Mouse (Mus musculus): ENCODE data around the gene Olfr1417.

The Olfr1417 gene

GRCm38 (mm10) chr19:11810856-11811255, 28.2 kb downstream of the Olfr1417 start:
- no peak for DNase-seq (ENCODE audit: low read depth, low spot score)

DNA sequence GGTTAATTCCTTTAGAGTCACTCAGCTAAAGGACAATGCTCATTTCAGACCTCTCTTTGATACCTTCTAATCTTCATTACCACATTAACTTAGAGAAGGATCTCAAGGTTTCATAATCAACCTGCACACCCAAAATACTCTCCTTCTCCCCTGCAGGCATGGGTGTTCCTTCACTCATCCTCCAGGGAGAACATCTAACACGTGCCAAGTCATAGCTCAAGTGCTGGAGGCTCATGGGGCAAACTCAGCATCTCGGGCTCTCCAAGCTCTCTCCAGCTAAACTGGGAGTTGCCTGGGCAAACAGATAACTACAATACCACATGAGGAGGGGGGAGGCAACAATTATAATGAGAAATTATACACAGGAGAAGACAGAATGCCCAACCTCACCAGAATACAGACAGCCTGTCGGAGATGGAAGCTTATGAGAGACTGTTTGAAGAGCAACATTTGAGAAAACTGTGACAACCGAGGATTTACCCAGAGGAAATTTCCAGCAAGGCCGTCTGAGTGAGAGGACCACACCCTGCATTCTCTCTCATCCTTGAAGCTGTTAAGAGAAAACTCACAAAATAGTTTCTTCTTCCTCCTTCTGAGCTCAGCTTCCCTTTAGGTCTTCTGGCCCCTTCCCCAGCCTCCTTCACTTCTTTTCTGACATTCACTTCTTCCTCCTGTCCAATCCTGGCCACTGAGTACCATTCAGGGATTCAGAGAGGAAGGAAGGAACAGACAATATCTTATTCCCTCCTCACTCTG, 28.8 kb downstream of the Olfr1417 start:
- no peak for DNase-seq (ENCODE audit: low read depth, low spot score)

DNA sequence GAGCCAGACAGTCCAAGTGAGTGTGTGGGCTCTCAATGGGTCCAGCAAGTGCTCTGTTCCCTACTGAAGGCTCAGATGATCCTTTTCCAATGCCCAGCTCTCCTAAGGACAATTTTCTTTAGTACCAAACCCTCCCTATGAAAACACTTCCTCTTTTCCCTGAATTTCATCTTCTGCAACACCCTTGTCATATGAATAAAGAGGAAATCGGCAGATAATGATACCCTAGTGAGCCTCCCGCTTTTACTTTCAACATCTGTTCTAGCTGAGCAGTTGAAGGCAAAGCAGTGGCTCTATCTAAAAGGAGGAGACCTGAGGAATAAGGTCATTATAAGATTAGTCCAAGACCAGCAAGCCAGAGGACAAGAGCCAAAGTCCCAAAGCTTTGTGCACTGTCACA, 30.6 kb downstream of the Olfr1417 start:
- DNase-seq (ENCODE audit: low read depth, low spot score): no peak

GRCm38 (mm10) chr19:11807822-11808221, 31.2 kb downstream of the Olfr1417 start:
- DNase-seq (ENCODE audit: low read depth, low spot score): peak; percentile 60

- peak; percentile 44 for DNase-seq (ENCODE audit: low read depth, low spot score)
These were observed 31.8 kb downstream of the Olfr1417 start for GRCm38 (mm10) chr19:11807251-11807650.

DNA sequence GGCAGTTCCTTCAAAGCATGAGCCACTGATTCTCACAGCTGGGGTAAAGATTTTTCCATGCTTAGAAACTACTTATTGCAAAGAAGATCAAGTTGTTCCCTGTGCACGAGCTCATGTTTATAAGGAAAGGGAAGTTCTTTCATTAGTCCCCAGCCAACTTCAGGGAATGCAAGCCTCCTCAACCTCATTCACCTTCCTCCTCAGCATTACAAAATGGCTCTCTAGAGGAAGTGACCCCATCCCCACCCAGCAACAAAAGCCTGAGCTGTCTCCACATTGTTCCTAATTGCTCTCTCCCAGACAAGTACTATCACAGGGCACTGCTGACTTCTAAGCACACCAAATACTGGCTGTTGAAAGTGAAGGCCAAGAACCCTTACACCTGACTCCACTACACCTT, 34.6 kb downstream of the Olfr1417 start:
- peak; percentile 45 for DNase-seq (ENCODE audit: low read depth, low spot score)

GRCm38 (mm10) chr19:11800531-11801315, 38.3 kb downstream of the Olfr1417 start:
- DNase-seq (ENCODE audit: low read depth, low spot score): peak; percentile 71

DNA sequence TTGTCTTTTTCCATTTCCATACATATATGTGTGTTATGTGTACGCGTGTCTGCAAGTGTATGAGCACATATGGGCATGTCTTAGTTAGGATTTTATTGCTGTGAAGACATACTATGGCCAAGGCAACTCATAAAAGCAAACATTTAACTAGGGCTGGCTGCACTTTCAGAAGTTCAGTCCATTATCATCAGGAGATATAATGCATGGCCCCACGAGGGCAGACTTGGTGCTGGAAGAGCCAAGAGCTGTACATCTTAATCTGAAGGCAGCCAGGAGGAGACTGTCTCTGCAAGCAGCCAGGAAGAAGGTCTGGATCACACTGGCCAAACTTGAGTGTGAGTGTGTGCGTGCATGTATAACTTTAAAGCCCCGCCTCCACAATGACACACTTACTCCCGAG, 44.6 kb downstream of the Olfr1417 start:
- DNase-seq (ENCODE audit: low read depth, low spot score): no peak

DNA sequence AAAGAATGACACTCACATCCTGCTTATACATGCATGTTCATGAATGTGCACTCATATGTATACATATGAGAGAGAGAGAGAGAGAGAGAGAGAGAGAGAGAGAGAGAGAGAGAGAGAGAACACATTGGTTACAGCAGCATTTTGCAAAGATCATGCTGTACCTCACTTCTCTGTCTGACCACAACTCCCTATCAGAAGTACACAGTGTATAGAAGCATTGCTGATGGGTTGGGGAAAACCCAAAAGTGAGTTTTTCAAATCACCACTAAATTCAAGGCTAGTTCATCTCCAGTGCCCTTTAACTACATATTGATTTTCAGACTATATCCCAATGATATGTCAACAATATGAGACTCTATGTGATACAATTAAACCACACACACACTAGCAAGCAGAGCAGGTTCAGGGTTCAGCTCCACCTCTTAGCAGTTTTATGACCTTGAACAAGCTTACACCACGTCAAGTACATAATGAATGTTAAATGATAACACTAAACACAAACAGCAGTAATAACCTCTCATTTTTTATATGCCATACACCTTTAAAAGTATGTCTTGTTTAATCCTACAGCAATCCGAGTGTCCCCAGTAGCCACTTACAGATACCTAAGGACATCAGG, 45.2 kb downstream of the Olfr1417 start:
- DNase-seq (ENCODE audit: low read depth, low spot score): no peak

DNA sequence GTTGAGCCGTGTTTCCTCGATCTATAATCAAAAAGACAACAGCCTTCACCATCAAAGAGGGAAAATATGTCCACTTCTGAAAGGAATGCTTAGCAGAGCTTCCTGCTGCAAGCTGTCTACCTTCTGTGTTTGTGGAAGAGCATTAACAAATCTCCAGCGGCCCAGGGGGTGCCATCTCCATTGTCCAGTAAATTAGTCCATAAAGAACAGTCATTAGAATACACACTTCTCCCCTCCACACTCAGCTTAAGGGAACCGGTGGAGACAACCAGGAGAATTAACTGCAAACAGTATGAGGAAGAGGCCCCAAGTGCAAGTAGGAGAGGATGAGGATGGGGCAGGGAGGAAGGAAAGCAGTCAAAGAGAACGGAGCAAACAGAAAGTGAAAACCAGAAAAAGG, 47.2 kb downstream of the Olfr1417 start:
- peak; percentile 59 for DNase-seq (ENCODE audit: low read depth, low spot score)

- no peak for DNase-seq (ENCODE audit: low read depth, low spot score)
These were observed 50.1 kb downstream of the Olfr1417 start for GRCm38 (mm10) chr19:11788876-11789275.

- no peak for DNase-seq (ENCODE audit: low read depth, low spot score)
These were observed 51.2 kb downstream of the Olfr1417 start for GRCm38 (mm10) chr19:11787826-11788225.

DNA sequence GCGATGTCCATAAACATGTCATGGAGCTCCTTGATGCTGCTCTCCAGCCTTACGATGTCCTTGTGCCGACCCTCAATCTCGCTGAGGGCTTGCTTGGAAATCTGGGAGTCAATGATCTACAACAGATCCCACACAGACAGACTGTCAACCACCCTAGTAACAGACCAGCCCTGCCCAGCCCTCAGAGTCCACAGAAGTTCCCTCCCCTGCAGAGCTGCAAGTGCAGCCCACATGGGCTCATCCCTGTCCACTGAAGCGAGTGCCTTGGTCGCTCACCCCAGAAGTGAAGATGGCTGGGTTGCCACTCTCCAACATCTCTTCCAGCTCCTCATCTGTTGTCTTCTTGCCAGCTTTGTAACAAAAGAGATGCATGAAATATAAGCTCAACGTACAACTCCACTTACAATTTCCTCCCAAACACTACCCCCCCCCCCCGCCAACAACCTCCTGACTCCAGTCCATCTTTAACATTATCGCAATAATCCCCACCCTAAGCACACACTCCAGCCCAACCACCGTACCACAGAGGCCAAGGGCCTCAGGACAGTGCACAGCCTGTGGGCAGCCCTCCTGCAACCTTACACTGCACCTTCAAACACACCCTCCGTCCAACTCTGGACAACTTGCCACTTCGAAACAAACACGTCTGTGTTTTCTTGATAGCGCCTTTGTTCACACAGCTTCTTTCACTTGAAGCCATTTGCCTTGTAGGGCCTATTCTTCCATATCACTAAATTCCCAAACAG, 53.4 kb downstream of the Olfr1417 start:
- no peak for DNase-seq (ENCODE audit: low read depth, low spot score)

DNA sequence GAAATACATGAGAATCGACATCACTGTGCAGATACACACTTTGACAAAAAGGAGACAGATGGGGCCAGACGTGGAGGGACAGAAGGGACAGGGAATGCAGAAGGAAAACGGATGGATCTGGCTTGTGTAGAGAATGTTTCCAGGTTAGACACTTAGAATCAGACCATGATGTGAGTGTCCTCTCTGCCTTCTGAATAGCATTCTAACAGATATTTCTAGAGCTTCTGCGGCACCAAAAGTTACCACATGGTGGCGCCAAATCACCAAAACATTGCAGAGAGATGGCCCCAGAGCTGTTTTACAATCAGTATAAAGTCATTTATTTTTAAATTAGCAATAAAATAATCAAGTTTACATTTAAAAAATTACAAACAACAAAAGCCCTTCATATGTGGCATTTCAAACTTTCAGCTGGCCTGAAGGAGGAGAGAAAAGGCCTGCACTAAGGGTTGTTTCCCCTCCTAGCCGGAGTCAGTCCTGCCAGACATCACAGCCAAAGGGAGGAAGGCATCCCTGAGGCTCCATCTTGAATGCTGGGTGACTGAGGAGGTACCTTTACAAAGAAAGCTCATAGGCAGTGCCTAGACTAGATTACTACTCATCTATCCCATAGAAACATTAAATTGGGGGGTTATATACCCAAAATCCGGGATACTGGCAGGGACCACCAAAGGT, 61.7 kb downstream of the Olfr1417 start:
- DNase-seq (ENCODE audit: low read depth, low spot score): peak; percentile 61

Measured in ZHBTc4 (cell line).